Mouse (Mus musculus): ENCODE results near the gene Lrrk2. TPM values are rescaled to one million over a fixed set of nuclear protein-coding genes. Genes with fewer than 3 reads are reported as not detected.

Lrrk2 gene
- 1.6 TPM in 2 replicates for polyA plus RNA-seq (2012; rRNA removed)

GRCm38 (mm10) chr15:91672645-91673568 lies at the start of gene Lrrk2:
TSS of gene Lrrk2 (plus strand) at chr15:91673175.

GRCm38 (mm10) chr15:91837965-91838364 lies 165.0 kb downstream of the Lrrk2 start, which contains the start of gene Smgc:
TSS of gene Smgc (plus strand) at chr15:91838265.

Other genes starting within 250 kb of the Lrrk2 start
- gene Slc2a13, start 99.9 kb upstream of the Lrrk2 start, polyA plus RNA-seq (2012; rRNA removed) = 1.9 and 2.8 TPM in 2 replicates
- gene Smgc, start 165.1 kb downstream of the Lrrk2 start, polyA plus RNA-seq (2012; rRNA removed) = not detected in 2 replicates